8 mouse cellular contexts compared by ENCODE assay signal in genomic region chr4:43453413-43453812, GRCm38 (mm10). TPM values are rescaled to one million over a fixed set of nuclear protein-coding genes. Genes with fewer than 3 reads are reported as not detected.
DNase-seq lines count a peak whose midpoint lies in the region; ATAC-seq lines count a peak whose summit lies in the region.

No protein-coding gene starts in this region.

- no peak for DNase-seq in kidney, adult 8-10 months
- peak; percentile 71 for DNase-seq in retina, postnatal 1 day
- DNase-seq in adrenal gland, adult 2 months: no peak
- DNase-seq in frontal cortex, postnatal 10 days (ENCODE audit: low spot score in 2 of 2): no peak
- no peak for DNase-seq in left cerebral cortex, postnatal 4 days

- intact Hi-C loops in left cerebral cortex, postnatal 4 days (cut with DNase I): no loop called here

- peak overlapping the region; percentile 51 for H3K4me2 ChIP-seq in kidney, embryonic 14.5 days (replicated peaks; ENCODE audit: low read depth, low read length)
- peak overlapping the region; percentile 55 for H3K4me2 ChIP-seq in embryonic facial prominence, embryonic 12.5 days (replicated peaks)
- peak overlapping the region; percentile 62 for H3K4me2 ChIP-seq in limb, embryonic 13.5 days (replicated peaks)

- peaks cover 2% of the 10 kb centered on the region; the same call in 1 of the 2 replicates for H3K36me3 ChIP-seq in kidney, embryonic 14.5 days (ENCODE audit: control insufficient read depth, insufficient read depth, low read length)
- H3K36me3 ChIP-seq in embryonic facial prominence, embryonic 12.5 days: no peaks in the 10 kb centered on the region
- peaks cover 5% of the 10 kb centered on the region for H3K36me3 ChIP-seq in limb, embryonic 13.5 days

- H3K9ac ChIP-seq in kidney, embryonic 14.5 days (ENCODE audit: low read depth, low read length): peak overlapping the region; percentile 42; the same call in 1 of the 2 replicates
- H3K9ac ChIP-seq in embryonic facial prominence, embryonic 12.5 days: peak overlapping the region; percentile 9; the same call in 1 of the 2 replicates
- peak overlapping the region; percentile 57 for H3K9ac ChIP-seq in limb, embryonic 13.5 days

- peak; percentile 36; the same call in 1 of the 2 replicates for ATAC-seq in kidney, embryonic 14.5 days (ENCODE audit: low FRiP score, low TSS enrichment)
- ATAC-seq in embryonic facial prominence, embryonic 12.5 days (ENCODE audit: insufficient number of reproducible peaks, insufficient read depth, low FRiP score, low TSS enrichment): no peak
- ATAC-seq in limb, embryonic 13.5 days (ENCODE audit: low FRiP score, low read depth): no peak

- peaks cover 16% of the 10 kb centered on the region for H3K4me1 ChIP-seq in kidney, embryonic 14.5 days (ENCODE audit: control insufficient read depth, insufficient read depth, low read length)
- H3K4me1 ChIP-seq in embryonic facial prominence, embryonic 12.5 days: peaks cover 12% of the 10 kb centered on the region
- H3K4me1 ChIP-seq in limb, embryonic 13.5 days: peaks cover 32% of the 10 kb centered on the region

- H3K9me3 ChIP-seq in kidney, embryonic 14.5 days (ENCODE audit: control insufficient read depth, low read length): no peaks in the 10 kb centered on the region
- no peaks in the 10 kb centered on the region for H3K9me3 ChIP-seq in embryonic facial prominence, embryonic 12.5 days
- no peaks in the 10 kb centered on the region for H3K9me3 ChIP-seq in limb, embryonic 13.5 days

- no peak overlapping the region for H3K27ac ChIP-seq in kidney, embryonic 14.5 days (ENCODE audit: low read depth, low read length)
- no peak overlapping the region for H3K27ac ChIP-seq in embryonic facial prominence, embryonic 12.5 days
- no peak overlapping the region for H3K27ac ChIP-seq in limb, embryonic 13.5 days

- peak overlapping the region; percentile 26 for H3K4me3 ChIP-seq in kidney, embryonic 14.5 days (ENCODE audit: low read length)
- H3K4me3 ChIP-seq in embryonic facial prominence, embryonic 12.5 days: peak overlapping the region; percentile 25
- peak overlapping the region; percentile 29 for H3K4me3 ChIP-seq in limb, embryonic 13.5 days

- H3K27me3 ChIP-seq in kidney, embryonic 14.5 days (ENCODE audit: control insufficient read depth, insufficient read depth, low read length): peaks cover 20% of the 10 kb centered on the region; the same call in 1 of the 2 replicates
- peaks cover 31% of the 10 kb centered on the region for H3K27me3 ChIP-seq in embryonic facial prominence, embryonic 12.5 days
- H3K27me3 ChIP-seq in limb, embryonic 13.5 days: peaks cover 49% of the 10 kb centered on the region

- WGBS in kidney, embryonic 14.5 days: 2% methylated on average over 18 of the region's 18 CpGs
- under 1% methylated on average over 18 of the region's 18 CpGs for WGBS in embryonic facial prominence, embryonic 12.5 days
- under 1% methylated on average over 18 of the region's 18 CpGs for WGBS in limb, embryonic 13.5 days

RNA-seq across cellular contexts. Expression of gene Cd72, which starts 1.0 kb away (rescaled TPM):
- 5.1 and 5.2 TPM in 2 replicates for polyA plus RNA-seq in kidney, embryonic 14.5 days (2014; fragmentation: Nextera tagmentation; extraction: Ambion mirVana)
- polyA plus RNA-seq in embryonic facial prominence, embryonic 12.5 days (2016; fragmentation: Nextera tagmentation; extraction: Ambion mirVana): 3.5 and 3.7 TPM in 2 replicates
- polyA plus RNA-seq in limb, embryonic 13.5 days (2015; fragmentation: Nextera tagmentation; extraction: Ambion mirVana): 3.0 and 4.2 TPM in 2 replicates
- total RNA-seq in adrenal gland, adult 2 months (2021): 1 to 10 TPM; 3.0 to 3.3 TPM
- polyA plus RNA-seq in adrenal gland, adult 2 months (2012; rRNA removed): 3.3 and 3.7 TPM in 2 replicates
- total RNA-seq in left cerebral cortex, postnatal 4 days (2021): not detected

RNA-seq across cellular contexts. Expression of gene Tesk1, which starts 11.7 kb away (rescaled TPM):
- polyA plus RNA-seq in kidney, embryonic 14.5 days (2014; fragmentation: Nextera tagmentation; extraction: Ambion mirVana): 11.4 and 14.9 TPM in 2 replicates
- polyA plus RNA-seq in embryonic facial prominence, embryonic 12.5 days (2016; fragmentation: Nextera tagmentation; extraction: Ambion mirVana): 15.4 and 16.5 TPM in 2 replicates
- polyA plus RNA-seq in limb, embryonic 13.5 days (2015; fragmentation: Nextera tagmentation; extraction: Ambion mirVana): 7.7 and 10.3 TPM in 2 replicates
- total RNA-seq in adrenal gland, adult 2 months (2021): 10 to 100 TPM; 60.1 to 73.3 TPM
- polyA plus RNA-seq in adrenal gland, adult 2 months (2012; rRNA removed): 124 and 142 TPM in 2 replicates
- 100 to 1,000 TPM; 106 to 108 TPM for total RNA-seq in left cerebral cortex, postnatal 4 days (2021)

RNA-seq across cellular contexts. Expression of gene Fam166b, which starts 24.5 kb away (rescaled TPM):
- 0.24 and 0.38 TPM in 2 replicates for polyA plus RNA-seq in kidney, embryonic 14.5 days (2014; fragmentation: Nextera tagmentation; extraction: Ambion mirVana)
- polyA plus RNA-seq in embryonic facial prominence, embryonic 12.5 days (2016; fragmentation: Nextera tagmentation; extraction: Ambion mirVana): 0.27 TPM in 1 of 2 replicates, not detected in the other
- not detected in 2 replicates for polyA plus RNA-seq in limb, embryonic 13.5 days (2015; fragmentation: Nextera tagmentation; extraction: Ambion mirVana)
- not detected for total RNA-seq in adrenal gland, adult 2 months (2021)
- polyA plus RNA-seq in adrenal gland, adult 2 months (2012; rRNA removed): 0.52 TPM in 1 of 2 replicates, not detected in the other
- total RNA-seq in left cerebral cortex, postnatal 4 days (2021): 1 to 10 TPM; 1.0 to 1.3 TPM

RNA-seq across cellular contexts. Expression of gene Sit1, which starts 30.1 kb away (rescaled TPM):
- not detected in 2 replicates for polyA plus RNA-seq in kidney, embryonic 14.5 days (2014; fragmentation: Nextera tagmentation; extraction: Ambion mirVana)
- not detected in 2 replicates for polyA plus RNA-seq in embryonic facial prominence, embryonic 12.5 days (2016; fragmentation: Nextera tagmentation; extraction: Ambion mirVana)
- polyA plus RNA-seq in limb, embryonic 13.5 days (2015; fragmentation: Nextera tagmentation; extraction: Ambion mirVana): not detected in 2 replicates
- not detected for total RNA-seq in adrenal gland, adult 2 months (2021)
- polyA plus RNA-seq in adrenal gland, adult 2 months (2012; rRNA removed): 0.28 and 0.73 TPM in 2 replicates
- total RNA-seq in left cerebral cortex, postnatal 4 days (2021): not detected

RNA-seq across cellular contexts. Expression of gene Ccdc107, which starts 39.3 kb away (rescaled TPM):
- 59.4 and 72.2 TPM in 2 replicates for polyA plus RNA-seq in kidney, embryonic 14.5 days (2014; fragmentation: Nextera tagmentation; extraction: Ambion mirVana)
- 57.4 and 62.3 TPM in 2 replicates for polyA plus RNA-seq in embryonic facial prominence, embryonic 12.5 days (2016; fragmentation: Nextera tagmentation; extraction: Ambion mirVana)
- polyA plus RNA-seq in limb, embryonic 13.5 days (2015; fragmentation: Nextera tagmentation; extraction: Ambion mirVana): 71.6 and 74.3 TPM in 2 replicates
- 10 to 100 TPM; 54.5 to 69.2 TPM for total RNA-seq in adrenal gland, adult 2 months (2021)
- 376 and 526 TPM in 2 replicates for polyA plus RNA-seq in adrenal gland, adult 2 months (2012; rRNA removed)
- total RNA-seq in left cerebral cortex, postnatal 4 days (2021): 10 to 100 TPM; 29.9 to 34.3 TPM
